Mouse (Mus musculus): Measurements from ENCODE around the gene Inafm2.

Gene Inafm2

GRCm38 (mm10) chr2:118783663-118784062 is 38.1 kb downstream of the Inafm2 start:
- no peak for DNase-seq

- DNase-seq, result no peak
Observed at GRCm38 (mm10) chr2:118786525-118786924, 41.0 kb downstream of the Inafm2 start.

- no peak for DNase-seq
Observed at GRCm38 (mm10) chr2:118789501-118789900, 43.9 kb downstream of the Inafm2 start.

GRCm38 (mm10) chr2:118790221-118790550 is 44.6 kb downstream of the Inafm2 start:
- DNase-seq, result no peak

- DNase-seq, result peak; percentile 76
Observed at GRCm38 (mm10) chr2:118790551-118791525, 45.3 kb downstream of the Inafm2 start.

GRCm38 (mm10) chr2:118791591-118792258 is 46.2 kb downstream of the Inafm2 start:
- DNase-seq, result no peak

GRCm38 (mm10) chr2:118792259-118792613 is 46.7 kb downstream of the Inafm2 start:
- DNase-seq, result no peak

- DNase-seq, result no peak
Observed at GRCm38 (mm10) chr2:118793636-118794035, 48.1 kb downstream of the Inafm2 start.
